ENCODE assay signal across 15 mouse cellular contexts in genomic region chr14:123495544-123495943, GRCm38 (mm10).
"Had no signal": no experiment of that assay in that cellular context is flagged by ENCODE, and none has a peak within 500 bp of the region (broad histone marks: within the 10 kb centered on the region; RNA-seq: fewer than 3 reads in every experiment).

No protein-coding gene starts in this region.

- H3K36me3 ChIP-seq: liver, embryonic 13.5 days; midbrain, embryonic 10.5 days; midbrain, embryonic 15.5 days had no signal

- DNase-seq: kidney, adult 18-20 months; kidney, adult 9 months; kidney, postnatal 14 days; layer of hippocampus, adult 9-11 months; liver, embryonic 13.5 days; lung, adult 2 months; lung, postnatal 14 days; lung, postnatal 4 days; thymus, adult 2 months; thymus, postnatal 14 days; thymus, postnatal 4 days had no signal

- H3K27ac ChIP-seq: liver, embryonic 13.5 days; midbrain, embryonic 10.5 days; midbrain, embryonic 15.5 days; stomach, postnatal 0 days had no signal

- H3K4me2 ChIP-seq: liver, embryonic 13.5 days; midbrain, embryonic 15.5 days had no signal

- H3K9me3 ChIP-seq: liver, embryonic 13.5 days; midbrain, embryonic 10.5 days; midbrain, embryonic 15.5 days had no signal

- ATAC-seq: midbrain, embryonic 15.5 days had no signal

- H3K9ac ChIP-seq: liver, embryonic 13.5 days; midbrain, embryonic 15.5 days had no signal

- H3K4me1 ChIP-seq: liver, embryonic 13.5 days; midbrain, embryonic 10.5 days; midbrain, embryonic 15.5 days had no signal

- H3K27me3 ChIP-seq: liver, embryonic 13.5 days; midbrain, embryonic 15.5 days had no signal

- H3K4me3 ChIP-seq: layer of hippocampus, adult 2 months; liver, embryonic 13.5 days; midbrain, embryonic 10.5 days; midbrain, embryonic 15.5 days had no signal
